Mouse (Mus musculus) layer of hippocampus, adult 9-11 months (tissue): Measurements from ENCODE around the gene Pcsk2.

Experiments
- DNase-seq: peaks from one replicate; pipeline ENCODE4 v3.0.0; 2022

Pcsk2 gene

GRCm38 (mm10) chr2:143646001-143646400, 100.0 kb downstream of the Pcsk2 start:
- DNase-seq = no peak

GRCm38 (mm10) chr2:143654621-143655020, 108.7 kb downstream of the Pcsk2 start:
- DNase-seq = peak; percentile 51

GRCm38 (mm10) chr2:143656968-143657367, 111.0 kb downstream of the Pcsk2 start:
- DNase-seq = no peak

GRCm38 (mm10) chr2:143666785-143667184, 120.8 kb downstream of the Pcsk2 start:
- DNase-seq = no peak

- no peak for DNase-seq
These were observed 131.9 kb downstream of the Pcsk2 start for GRCm38 (mm10) chr2:143677869-143678268.

GRCm38 (mm10) chr2:143679513-143679912, 133.6 kb downstream of the Pcsk2 start:
- no peak for DNase-seq

- no peak for DNase-seq
These were observed 136.1 kb downstream of the Pcsk2 start for GRCm38 (mm10) chr2:143681873-143682555.

GRCm38 (mm10) chr2:143683513-143683912, 137.6 kb downstream of the Pcsk2 start:
- peak; percentile 23 for DNase-seq

GRCm38 (mm10) chr2:143691244-143691643, 145.3 kb downstream of the Pcsk2 start:
- DNase-seq = no peak

GRCm38 (mm10) chr2:143696026-143696557, 150.1 kb downstream of the Pcsk2 start:
- DNase-seq = peak; percentile 34

GRCm38 (mm10) chr2:143696704-143697103, 150.7 kb downstream of the Pcsk2 start:
- DNase-seq = peak; percentile 30

- peak; percentile 64 for DNase-seq
These were observed 155.2 kb downstream of the Pcsk2 start for GRCm38 (mm10) chr2:143701141-143701540.

GRCm38 (mm10) chr2:143702931-143703344, 157.0 kb downstream of the Pcsk2 start:
- DNase-seq = no peak

GRCm38 (mm10) chr2:143708205-143708604, 162.2 kb downstream of the Pcsk2 start:
- no peak for DNase-seq

GRCm38 (mm10) chr2:143709249-143709648, 163.3 kb downstream of the Pcsk2 start:
- no peak for DNase-seq

- DNase-seq = no peak
These were observed 164.0 kb downstream of the Pcsk2 start for GRCm38 (mm10) chr2:143709979-143710378.

GRCm38 (mm10) chr2:143711886-143712285, 165.9 kb downstream of the Pcsk2 start:
- DNase-seq = no peak

GRCm38 (mm10) chr2:143712901-143713300, 166.9 kb downstream of the Pcsk2 start:
- DNase-seq = no peak

GRCm38 (mm10) chr2:143713902-143714301, 167.9 kb downstream of the Pcsk2 start:
- no peak for DNase-seq

- DNase-seq = no peak
These were observed 169.2 kb downstream of the Pcsk2 start for GRCm38 (mm10) chr2:143715110-143715509.

- DNase-seq = no peak
These were observed 177.3 kb downstream of the Pcsk2 start for GRCm38 (mm10) chr2:143723231-143723630.

- no peak for DNase-seq
These were observed 178.1 kb downstream of the Pcsk2 start for GRCm38 (mm10) chr2:143724101-143724500.

GRCm38 (mm10) chr2:143724720-143725119, 178.8 kb downstream of the Pcsk2 start:
- no peak for DNase-seq

GRCm38 (mm10) chr2:143732501-143732900, 186.5 kb downstream of the Pcsk2 start:
- no peak for DNase-seq

- DNase-seq = no peak
These were observed 189.5 kb downstream of the Pcsk2 start for GRCm38 (mm10) chr2:143735442-143735841.
